ENCODE assay signal across 24 mouse cellular contexts in genomic region chr6:92842000-92842399, GRCm38 (mm10). TPM values are rescaled to one million over a fixed set of nuclear protein-coding genes. Genes with fewer than 3 reads are reported as not detected.
DNase-seq lines count a peak whose midpoint lies in the region; ATAC-seq and TF ChIP-seq lines count a peak whose summit lies in the region.
"Had no signal": no experiment of that assay in that cellular context is flagged by ENCODE, and none has a peak within 500 bp of the region (broad histone marks: within the 10 kb centered on the region; RNA-seq: fewer than 3 reads in every experiment).

No protein-coding gene starts in this region.

- H3K27ac ChIP-seq in gastrocnemius, adult 2 months: peak overlapping the region; percentile 41
- no peak overlapping the region for H3K27ac ChIP-seq in kidney, postnatal 0 days
- 0 out of 2 replicates have a peak overlapping the region, but pooled peaks have one; percentile 4 for H3K27ac ChIP-seq in embryonic facial prominence, embryonic 14.5 days (replicated peaks; ENCODE audit: low read depth, low read length)
- H3K27ac ChIP-seq: forebrain, embryonic 12.5 days; heart, embryonic 15.5 days; hindbrain, embryonic 14.5 days; intestine, embryonic 15.5 days had no signal

- no peak for DNase-seq in gastrocnemius, adult 2 months
- no peak for DNase-seq in gastrocnemius, adult 18-20 months (ENCODE audit: low spot score)
- DNase-seq in kidney, postnatal 0 days (ENCODE audit: low spot score): peak; percentile 45
- DNase-seq in kidney, postnatal 36 days: no peak
- DNase-seq in embryo, embryonic 10.5 days (ENCODE audit: low spot score): peak; percentile 52
- no peak for DNase-seq in embryonic facial prominence, embryonic 14.5 days (ENCODE audit: low spot score)
- DNase-seq in right cerebral cortex, adult 18-20 months: no peak
- DNase-seq: adrenal gland, adult 2 months; adrenal gland, postnatal 25 days; cerebellum, adult 18-20 months; cerebellum, adult 9-11 months; cerebellum, postnatal 36 days; gastrocnemius, postnatal 36 days; heart, adult 11 months; heart, postnatal 14 days had no signal

- no peak for ATAC-seq in kidney, postnatal 0 days (replicated peaks; ENCODE audit: low FRiP score, low read depth)
- no peak for ATAC-seq in embryonic facial prominence, embryonic 14.5 days (ENCODE audit: low read depth)
- no peak for ATAC-seq in erythroblast, adult 5-6 weeks (replicated peaks; ENCODE audit: low FRiP score, poor library complexity, severe bottlenecking)
- ATAC-seq: forebrain, embryonic 16.5 days; intestine, embryonic 15.5 days had no signal

- no peaks in the 10 kb centered on the region for H3K27me3 ChIP-seq in kidney, postnatal 0 days (ENCODE audit: insufficient read depth, low read length)
- H3K27me3 ChIP-seq in embryonic facial prominence, embryonic 14.5 days (replicated peaks; ENCODE audit: control insufficient read depth, insufficient read depth, low read length): no peaks in the 10 kb centered on the region
- H3K27me3 ChIP-seq: CH12.LX; forebrain, embryonic 12.5 days; heart, embryonic 15.5 days; intestine, embryonic 15.5 days had no signal

- WGBS in kidney, postnatal 0 days: 22% methylated on average over 2 of the region's 2 CpGs
- 15% methylated on average over 2 of the region's 2 CpGs for WGBS in embryonic facial prominence, embryonic 14.5 days

- H3K4me1 ChIP-seq in kidney, postnatal 0 days (replicated peaks; ENCODE audit: insufficient read depth, low read length): no peaks in the 10 kb centered on the region
- H3K4me1 ChIP-seq in embryonic facial prominence, embryonic 14.5 days (ENCODE audit: control insufficient read depth, insufficient read depth, low read length): peaks cover 4% of the 10 kb centered on the region; the same call in 1 of the 2 replicates
- H3K4me1 ChIP-seq: forebrain, embryonic 12.5 days; intestine, embryonic 15.5 days had no signal

- intact Hi-C loops in gastrocnemius, adult 2 months (cut with DNase I): no loop called here

- no peak overlapping the region for H3K4me2 ChIP-seq in kidney, postnatal 0 days (ENCODE audit: low read length)
- no peak overlapping the region for H3K4me2 ChIP-seq in embryonic facial prominence, embryonic 14.5 days (ENCODE audit: low read depth, low read length)
- H3K4me2 ChIP-seq: forebrain, embryonic 12.5 days; heart, embryonic 15.5 days; hindbrain, embryonic 14.5 days; intestine, embryonic 15.5 days had no signal

- no peaks in the 10 kb centered on the region for H3K9me3 ChIP-seq in kidney, postnatal 0 days (replicated peaks; ENCODE audit: low read length)
- H3K9me3 ChIP-seq in embryonic facial prominence, embryonic 14.5 days (ENCODE audit: control insufficient read depth, low read length): no peaks in the 10 kb centered on the region
- H3K9me3 ChIP-seq: forebrain, embryonic 12.5 days; heart, embryonic 15.5 days; intestine, embryonic 15.5 days had no signal

- H3K36me3 ChIP-seq in kidney, postnatal 0 days (ENCODE audit: insufficient read depth, low read length): peaks cover 7% of the 10 kb centered on the region; the same call in 1 of the 2 replicates
- H3K36me3 ChIP-seq in embryonic facial prominence, embryonic 14.5 days (ENCODE audit: control insufficient read depth, insufficient read depth, low read length): no peaks in the 10 kb centered on the region
- H3K36me3 ChIP-seq: forebrain, embryonic 12.5 days; heart, embryonic 15.5 days; intestine, embryonic 15.5 days had no signal

- TF ChIP-seq CTCF in gastrocnemius, adult 2 months (IDR thresholded peaks at IDR 0.05): no peak
- no peak for TF ChIP-seq CTCF in kidney, postnatal 0 days (IDR thresholded peaks at IDR 0.05; ENCODE audit: low read depth)

- H3K4me3 ChIP-seq in gastrocnemius, adult 2 months: no peak overlapping the region
- H3K4me3 ChIP-seq in kidney, postnatal 0 days (replicated peaks; ENCODE audit: low read depth, low read length): no peak overlapping the region
- H3K4me3 ChIP-seq in embryonic facial prominence, embryonic 14.5 days (ENCODE audit: low read depth, low read length): no peak overlapping the region
- H3K4me3 ChIP-seq: forebrain, embryonic 12.5 days; heart, embryonic 15.5 days; intestine, embryonic 15.5 days had no signal

- no peak overlapping the region for H3K9ac ChIP-seq in kidney, postnatal 0 days (ENCODE audit: low read depth, low read length)
- no peak overlapping the region for H3K9ac ChIP-seq in embryonic facial prominence, embryonic 14.5 days (ENCODE audit: low read depth, low read length)
- H3K9ac ChIP-seq: forebrain, embryonic 12.5 days; heart, embryonic 15.5 days; hindbrain, embryonic 14.5 days; intestine, embryonic 15.5 days had no signal

RNA-seq across cellular contexts. Expression of gene A730049H05Rik, which starts 25.7 kb away (rescaled TPM):
- under 1 TPM in 1 of 2 experiments, not detected in 1; 0.11 TPM for total RNA-seq in gastrocnemius, adult 2 months (2021)
- under 1 TPM in 1 of 2 experiments, not detected in 1; 0.09 TPM for total RNA-seq in gastrocnemius, adult 18-20 months (2021)
- 7.0 and 7.1 TPM in 2 replicates for polyA plus RNA-seq in kidney, postnatal 0 days (2015; fragmentation: Nextera tagmentation; extraction: Ambion mirVana)
- polyA plus RNA-seq in embryonic facial prominence, embryonic 14.5 days (2014; fragmentation: Nextera tagmentation; extraction: Ambion mirVana): 0.58 and 0.61 TPM in 2 replicates
- not detected in 2 replicates for total RNA-seq in erythroblast, adult 5-6 weeks (2015; ENCODE audit: low replicate concordance)
- not detected in 2 replicates for total RNA-seq in erythroblast, adult 5-6 weeks (2017; ENCODE audit: low replicate concordance)
- total RNA-seq: CH12.LX; hematopoietic stem cell, adult 5-6 weeks had no signal
- polyA plus RNA-seq: C2C12 had no signal

RNA-seq across cellular contexts. Expression of gene Gm15737, which starts 27.2 kb away (rescaled TPM):
- total RNA-seq in gastrocnemius, adult 2 months (2021): under 1 TPM; 0.50 to 0.51 TPM
- total RNA-seq in gastrocnemius, adult 18-20 months (2021): under 1 TPM; 0.26 to 0.48 TPM
- 0.03 TPM in 1 of 2 replicates, not detected in the other for polyA plus RNA-seq in kidney, postnatal 0 days (2015; fragmentation: Nextera tagmentation; extraction: Ambion mirVana)
- polyA plus RNA-seq in embryonic facial prominence, embryonic 14.5 days (2014; fragmentation: Nextera tagmentation; extraction: Ambion mirVana): 0.10 and 0.12 TPM in 2 replicates
- total RNA-seq in erythroblast, adult 5-6 weeks (2015; ENCODE audit: low replicate concordance): not detected in 2 replicates
- not detected in 2 replicates for total RNA-seq in erythroblast, adult 5-6 weeks (2017; ENCODE audit: low replicate concordance)
- total RNA-seq: adrenal gland, postnatal 25 days; CH12.LX; hematopoietic stem cell, adult 5-6 weeks had no signal
- polyA plus RNA-seq: C2C12; forebrain, embryonic 12.5 days; forebrain, embryonic 16.5 days had no signal

Comparison
In these comparisons a context has a peak if more than half of its experiments do, and no peak if none do; other contexts are left out.
1. DNase-seq: peak in kidney, postnatal 0 days (single experiment) and embryo, embryonic 10.5 days (single experiment); none in gastrocnemius, adult 2 months (single experiment), gastrocnemius, adult 18-20 months (single experiment), kidney, postnatal 36 days (0 of 2), embryonic facial prominence, embryonic 14.5 days (single experiment) and right cerebral cortex, adult 18-20 months (single experiment).